Mouse (Mus musculus) embryonic facial prominence, embryonic 11.5 days (tissue): ENCODE data around the gene Prrx2. TPM values are rescaled to one million over a fixed set of nuclear protein-coding genes. Genes with fewer than 3 reads are reported as not detected.

Experiments
- ATAC-seq: fragments of 200-750 bp; cut with Nextera tagmentation; replicated peaks from 2 replicates; pipeline ENCODE4 v1.8.0; 2017; ENCODE audit warnings: low read depth; ENCODE audit not compliant: insufficient number of reproducible peaks, low FRiP score, low TSS enrichment
- DNase-seq: peaks from one replicate; pipeline ENCODE4 v3.0.0-alpha.2; 2015; ENCODE audit warnings: low spot score
- H3K27ac ChIP-seq: fragments of 300-500 bp; sonication (generic); replicated peaks from 2 replicates; pipeline ENCODE4 v1.5.1; 2014; ENCODE audit warnings: mild to moderate bottlenecking, low read depth, low read length, control low read depth
- H3K27me3 ChIP-seq: fragments of 300-500 bp; sonication (generic); 2 replicates; pipeline ENCODE4 v1.6.1; 2014; ENCODE audit warnings: mild to moderate bottlenecking, low read length, moderate library complexity, mixed read lengths; ENCODE audit not compliant: control insufficient read depth, insufficient read depth
- H3K36me3 ChIP-seq: fragments of 300-500 bp; sonication (generic); replicated peaks from 2 replicates; pipeline ENCODE4 v1.6.1; 2014; ENCODE audit warnings: low read depth, mild to moderate bottlenecking, low read length, moderate library complexity, mixed read lengths; ENCODE audit not compliant: control insufficient read depth, insufficient read depth
- H3K4me1 ChIP-seq: fragments of 300-500 bp; sonication (generic); 2 replicates; pipeline ENCODE4 v1.6.1; 2014; ENCODE audit warnings: low read length, mixed read lengths; ENCODE audit not compliant: control insufficient read depth, insufficient read depth
- H3K4me2 ChIP-seq: fragments of 300-500 bp; sonication (generic); 2 replicates; pipeline ENCODE4 v1.6.1; 2014; ENCODE audit warnings: low read depth, mild to moderate bottlenecking, control low read depth, low read length, moderate library complexity
- H3K4me3 ChIP-seq: fragments of 300-500 bp; sonication (generic); 2 replicates; pipeline ENCODE4 v1.5.1; 2014; ENCODE audit warnings: low read depth, low read length, control low read depth
- H3K9ac ChIP-seq: fragments of 300-500 bp; sonication (generic); replicated peaks from 2 replicates; pipeline ENCODE4 v1.6.1; 2014; ENCODE audit warnings: mild to moderate bottlenecking, control low read depth, low read length
- H3K9me3 ChIP-seq: fragments of 300-500 bp; sonication (generic); replicated peaks from 2 replicates; pipeline ENCODE4 v1.6.1; 2016; ENCODE audit warnings: mild to moderate bottlenecking, low read length, inconsistent platforms, mixed read lengths; ENCODE audit not compliant: control insufficient read depth
- WGBS: fragments of 180-500 bp; shearing (Covaris S2); extraction: QIAGEN DNeasy Blood & Tissue Kit; methylation state at CpG from one replicate; pipeline ENCODE4 v1.1.7; 2014; 5-methylcytosine and 5-hydroxymethylcytosine counted together
- polyA plus RNA-seq: library from polyadenylated mRNA; unstranded; fragments of >200 nt; fragmentation: Nextera tagmentation; extraction: Ambion mirVana; gene quantifications from 2 replicates; pipeline ENCODE4 v1.2.1, GENCODE M21; 2014

Prrx2 gene
- 106 and 109 TPM in 2 replicates for polyA plus RNA-seq

DNA sequence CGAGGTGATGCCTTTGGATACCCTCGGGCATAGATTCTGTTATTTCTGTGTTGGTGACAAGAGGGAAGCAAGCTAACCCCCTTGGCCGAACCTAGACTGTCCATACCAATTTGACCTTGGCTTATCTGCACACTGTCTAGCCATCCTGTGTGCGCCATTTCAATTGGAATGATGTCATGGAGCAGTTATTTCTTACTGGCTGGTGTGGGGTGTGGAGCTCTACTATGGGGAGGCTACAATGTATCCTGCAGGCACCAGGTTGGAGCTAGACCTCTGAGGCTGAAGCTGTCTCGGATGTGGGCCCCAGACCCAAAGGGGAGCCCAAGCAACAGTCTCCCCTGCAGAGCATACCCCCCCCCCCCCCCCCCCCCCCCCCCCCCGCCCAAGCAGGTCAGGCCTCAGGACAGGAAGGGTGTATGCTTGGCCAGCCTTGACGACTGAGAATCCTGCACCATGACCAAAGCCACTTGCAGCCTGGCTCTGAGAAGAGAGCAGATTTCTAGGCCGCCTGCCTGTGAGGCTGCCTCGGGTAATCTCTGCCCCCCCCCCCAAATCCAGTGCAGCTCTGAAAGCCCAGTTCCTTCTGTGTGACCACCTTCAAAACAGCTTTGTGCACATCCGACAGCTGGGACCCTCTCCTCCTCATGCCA is at the start of gene Prrx2:
TSS of gene Prrx2 (plus strand) at position 600 of the 650 bp plus-strand sequence.
- no peak within 1 kb of the TSS for H3K4me2 ChIP-seq
- H3K36me3 ChIP-seq = no peaks in the 10 kb centered on the region
- no peaks in the 10 kb centered on the region for H3K27me3 ChIP-seq
- H3K27ac ChIP-seq = peak within 1 kb of the TSS; percentile 94
- 35% methylated on average over 9 of the region's 10 CpGs for WGBS
- no peak for DNase-seq
- no peak for ATAC-seq
- no peak within 1 kb of the TSS for H3K4me3 ChIP-seq
- H3K9me3 ChIP-seq = no peaks in the 10 kb centered on the region
- 0 out of 2 replicates have a peak within 1 kb of the TSS, but pooled peaks have one; percentile 15 for H3K9ac ChIP-seq
- H3K4me1 ChIP-seq = peaks cover 15% of the 10 kb centered on the region

DNA sequence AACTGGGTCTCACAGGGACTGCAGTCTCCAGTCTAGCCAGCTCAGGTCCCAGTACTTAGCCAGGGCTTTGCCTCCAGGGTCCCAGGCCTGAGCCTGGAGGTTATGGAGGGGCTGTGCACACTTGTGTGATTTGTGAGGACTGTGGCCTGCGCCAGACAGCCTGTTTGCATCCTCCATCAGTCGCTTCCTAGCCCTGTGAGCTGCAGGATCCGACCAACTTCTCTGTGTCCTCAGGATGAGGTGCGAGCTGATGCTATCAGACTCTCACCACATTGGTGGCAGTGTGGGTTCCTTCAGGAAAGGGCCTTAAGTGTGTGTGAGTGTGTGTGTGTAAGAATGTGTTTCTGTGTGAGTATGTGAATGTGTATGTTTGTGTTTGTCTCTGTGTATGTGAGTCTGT is 47.3 kb upstream of the Prrx2 start:
- no peak overlapping the region for H3K4me2 ChIP-seq
- no peak overlapping the region for H3K4me3 ChIP-seq
- no peaks in the 10 kb centered on the region for H3K9me3 ChIP-seq
- H3K36me3 ChIP-seq = no peaks in the 10 kb centered on the region
- H3K9ac ChIP-seq = peak overlapping the region; percentile 53
- H3K27ac ChIP-seq = peak overlapping the region; percentile 44; the same call in 1 of the 2 replicates
- ATAC-seq (no peak), DNase-seq (no peak)
- peaks cover 24% of the 10 kb centered on the region for H3K4me1 ChIP-seq
- H3K27me3 ChIP-seq = no peaks in the 10 kb centered on the region
- WGBS = 57% methylated on average over 4 of the region's 4 CpGs

DNA sequence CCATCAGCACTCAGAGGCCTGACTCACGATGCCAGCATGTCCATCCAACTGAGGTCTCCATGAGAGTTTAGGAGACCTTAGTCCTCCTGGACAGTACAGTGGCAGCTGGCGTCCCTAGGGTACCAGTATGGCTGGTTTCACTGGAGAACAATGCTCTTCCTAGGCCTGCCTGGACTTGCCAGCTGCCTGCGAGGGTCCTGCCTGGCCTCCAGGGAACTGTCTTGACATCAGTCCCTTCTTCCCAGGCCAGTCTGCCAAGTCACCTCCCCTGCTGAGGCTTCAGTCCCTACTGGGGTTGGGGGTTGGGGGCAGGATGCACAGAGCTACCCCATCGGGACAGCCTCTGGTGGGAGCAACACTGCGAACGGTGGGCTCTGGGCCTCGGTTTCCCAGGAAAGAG is 42.7 kb upstream of the Prrx2 start:
- H3K27me3 ChIP-seq = no peaks in the 10 kb centered on the region
- no peaks in the 10 kb centered on the region for H3K36me3 ChIP-seq
- ATAC-seq (no peak), DNase-seq (no peak)
- no peak overlapping the region for H3K4me3 ChIP-seq
- no peaks in the 10 kb centered on the region for H3K9me3 ChIP-seq
- H3K4me2 ChIP-seq = no peak overlapping the region
- peaks cover 13% of the 10 kb centered on the region for H3K4me1 ChIP-seq
- WGBS = 82% methylated on average over 7 of the region's 7 CpGs
- no peak overlapping the region for H3K27ac ChIP-seq
- no peak overlapping the region for H3K9ac ChIP-seq

DNA sequence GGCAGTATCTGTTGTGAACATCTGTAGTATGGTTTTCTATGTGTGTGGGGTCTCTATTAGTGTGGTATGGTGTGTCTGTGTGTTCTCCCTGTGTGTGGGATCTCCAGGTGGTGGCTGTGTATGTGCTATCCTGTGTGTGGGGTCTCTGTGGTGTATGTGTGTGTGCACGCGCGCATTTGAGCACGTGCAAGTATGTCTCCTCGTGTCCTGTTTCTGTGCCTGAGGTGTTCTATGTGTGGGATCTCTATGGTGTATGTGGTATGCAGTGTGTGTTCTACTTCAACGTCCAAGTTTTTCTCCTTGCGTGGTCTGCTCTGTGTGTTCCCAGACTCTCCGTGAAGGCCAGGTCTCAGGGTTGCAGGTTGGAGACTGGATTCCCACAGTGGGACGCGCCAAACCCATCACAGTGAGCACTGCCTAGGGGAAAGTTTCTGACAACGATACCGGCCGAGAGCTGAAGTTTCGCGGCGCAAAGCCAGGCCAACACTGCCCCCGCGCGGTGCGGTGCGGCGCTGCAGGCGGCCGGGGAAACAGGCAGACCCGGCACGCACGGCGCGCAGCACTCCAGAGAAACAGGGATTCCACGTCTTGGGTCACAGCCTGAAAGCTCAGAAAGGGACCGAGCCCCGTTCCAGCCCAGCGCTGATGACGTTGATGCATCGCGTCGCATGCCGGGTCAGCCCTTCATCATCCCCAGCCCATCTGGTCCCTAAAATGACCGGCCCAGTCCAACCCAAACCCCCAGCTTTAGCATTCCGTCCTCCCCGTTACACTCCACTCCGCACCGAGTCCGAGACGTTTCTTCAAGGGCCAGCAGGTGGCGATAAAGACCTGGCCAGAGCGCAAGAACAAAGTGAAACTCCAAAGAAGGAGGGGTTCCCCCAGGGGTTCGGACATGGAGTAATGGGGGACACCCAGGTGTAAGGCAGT is 40.3 kb upstream of the Prrx2 start:
- DNase-seq = peak; percentile 93
- Histone ChIP-seq H3K4me1 (peaks cover 8% of the 10 kb centered on the region), H3K9me3 (no peaks in the 10 kb centered on the region), H3K27ac (peak overlapping the region; percentile 75), H3K4me3 (peak overlapping the region; percentile 34), H3K9ac (peak overlapping the region; percentile 74), H3K4me2 (peak overlapping the region; percentile 61), H3K27me3 (no peaks in the 10 kb centered on the region), H3K36me3 (no peaks in the 10 kb centered on the region)
- peak; percentile 64 for ATAC-seq
- 5% methylated on average over 46 of the region's 48 CpGs for WGBS

DNA sequence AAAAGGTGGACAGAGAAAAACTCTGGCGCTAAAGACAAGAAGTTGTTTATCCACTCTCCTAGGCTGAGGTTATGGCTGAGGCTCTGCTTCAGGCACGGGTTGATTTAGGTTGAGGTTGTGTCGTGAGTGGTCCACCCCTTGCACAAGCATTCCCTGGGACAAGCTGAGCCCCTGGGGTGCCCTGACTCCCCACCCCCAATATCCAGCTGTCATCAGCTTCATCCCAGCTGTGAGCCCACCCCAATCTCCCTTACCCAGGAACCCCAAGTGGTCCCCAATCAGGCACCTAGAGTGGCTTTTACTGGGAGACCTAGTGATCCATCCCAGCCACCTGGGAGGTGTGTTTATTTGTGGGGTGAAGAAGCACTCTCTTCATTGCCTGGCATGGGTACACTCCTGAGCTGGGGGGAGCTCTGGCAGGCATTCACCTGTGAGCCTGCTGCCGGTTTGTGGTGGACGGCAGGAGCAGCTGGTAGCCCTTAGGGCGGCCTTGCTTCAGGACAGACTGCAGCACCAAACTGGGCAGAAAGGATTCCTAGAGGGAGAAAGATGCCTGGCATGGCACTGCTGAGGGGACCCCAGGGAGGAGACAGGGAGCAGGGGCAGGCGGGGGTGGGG is 39.4 kb upstream of the Prrx2 start:
- Histone ChIP-seq H3K4me2 (peak overlapping the region; percentile 0; the same call in 1 of the 2 replicates), H3K36me3 (no peaks in the 10 kb centered on the region), H3K9ac (peak overlapping the region; percentile 0; the same call in 1 of the 2 replicates), H3K27me3 (no peaks in the 10 kb centered on the region), H3K27ac (no peak overlapping the region), H3K4me3 (no peak overlapping the region), H3K4me1 (peaks cover 8% of the 10 kb centered on the region), H3K9me3 (no peaks in the 10 kb centered on the region)
- 60% methylated on average over 7 of the region's 7 CpGs for WGBS
- ATAC-seq = no peak
- no peak for DNase-seq

DNA sequence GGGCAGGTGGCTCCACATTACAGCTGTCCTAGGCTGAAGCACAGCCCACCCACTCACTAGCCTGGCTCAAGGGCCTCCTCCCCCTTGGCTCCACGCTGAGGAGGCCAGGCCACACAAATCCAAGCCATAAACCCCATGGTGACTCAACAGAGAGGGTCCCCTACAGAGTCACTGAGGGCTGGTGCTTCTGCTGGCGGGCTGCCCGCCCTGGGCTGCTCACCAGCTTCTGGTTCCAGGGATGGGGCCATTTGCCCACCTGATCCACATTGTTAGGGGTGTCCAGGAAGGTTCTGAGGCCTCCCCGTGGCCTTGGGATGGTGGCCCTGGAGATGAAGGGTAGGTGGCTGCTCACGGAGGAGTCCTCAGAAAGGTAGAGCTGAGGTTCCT is 38.9 kb upstream of the Prrx2 start:
- H3K4me3 ChIP-seq = no peak overlapping the region
- peak overlapping the region; percentile 22; the same call in 1 of the 2 replicates for H3K4me2 ChIP-seq
- ATAC-seq (no peak), DNase-seq (no peak)
- H3K36me3 ChIP-seq = no peaks in the 10 kb centered on the region
- H3K4me1 ChIP-seq = peaks cover 8% of the 10 kb centered on the region
- WGBS = 64% methylated on average over 5 of the region's 5 CpGs
- H3K9ac ChIP-seq = peak overlapping the region; percentile 56; the same call in 1 of the 2 replicates
- H3K27ac ChIP-seq = no peak overlapping the region; the same call in 1 of the 2 replicates
- peaks cover 3% of the 10 kb centered on the region; the same call in 1 of the 2 replicates for H3K27me3 ChIP-seq
- H3K9me3 ChIP-seq = no peaks in the 10 kb centered on the region

DNA sequence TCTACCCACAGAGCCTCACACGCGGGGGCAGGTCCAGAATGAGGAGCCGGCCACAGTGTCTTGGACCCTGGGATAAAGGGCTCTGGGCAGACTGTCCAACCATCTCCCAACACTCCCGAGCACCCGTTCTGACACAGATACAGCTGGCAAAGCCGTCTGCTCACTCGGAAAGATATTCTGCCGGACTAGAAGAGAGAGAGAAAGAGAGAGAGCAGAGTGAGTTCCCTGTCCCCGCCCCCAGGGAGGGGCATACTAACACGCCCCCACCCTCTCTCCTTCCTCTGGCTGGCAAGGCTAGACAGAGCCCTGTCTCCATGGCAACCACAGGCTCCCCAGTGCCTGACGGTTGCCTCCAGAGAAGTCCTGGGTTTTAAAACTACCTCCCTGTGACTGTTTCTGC is 38.4 kb upstream of the Prrx2 start:
- H3K36me3 ChIP-seq = no peaks in the 10 kb centered on the region
- peaks cover 3% of the 10 kb centered on the region for H3K27me3 ChIP-seq
- H3K9ac ChIP-seq = peak overlapping the region; percentile 56
- no peak overlapping the region for H3K4me3 ChIP-seq
- H3K4me1 ChIP-seq = peaks cover 8% of the 10 kb centered on the region
- DNase-seq = peak; percentile 95
- ATAC-seq = peak; percentile 56
- WGBS = 7% methylated on average over 11 of the region's 11 CpGs
- no peaks in the 10 kb centered on the region for H3K9me3 ChIP-seq
- H3K27ac ChIP-seq = no peak overlapping the region; the same call in 1 of the 2 replicates
- peak overlapping the region; percentile 22 for H3K4me2 ChIP-seq
